Comparison of ENCODE assay signal across 8 mouse cellular contexts in the genomic region with DNA sequence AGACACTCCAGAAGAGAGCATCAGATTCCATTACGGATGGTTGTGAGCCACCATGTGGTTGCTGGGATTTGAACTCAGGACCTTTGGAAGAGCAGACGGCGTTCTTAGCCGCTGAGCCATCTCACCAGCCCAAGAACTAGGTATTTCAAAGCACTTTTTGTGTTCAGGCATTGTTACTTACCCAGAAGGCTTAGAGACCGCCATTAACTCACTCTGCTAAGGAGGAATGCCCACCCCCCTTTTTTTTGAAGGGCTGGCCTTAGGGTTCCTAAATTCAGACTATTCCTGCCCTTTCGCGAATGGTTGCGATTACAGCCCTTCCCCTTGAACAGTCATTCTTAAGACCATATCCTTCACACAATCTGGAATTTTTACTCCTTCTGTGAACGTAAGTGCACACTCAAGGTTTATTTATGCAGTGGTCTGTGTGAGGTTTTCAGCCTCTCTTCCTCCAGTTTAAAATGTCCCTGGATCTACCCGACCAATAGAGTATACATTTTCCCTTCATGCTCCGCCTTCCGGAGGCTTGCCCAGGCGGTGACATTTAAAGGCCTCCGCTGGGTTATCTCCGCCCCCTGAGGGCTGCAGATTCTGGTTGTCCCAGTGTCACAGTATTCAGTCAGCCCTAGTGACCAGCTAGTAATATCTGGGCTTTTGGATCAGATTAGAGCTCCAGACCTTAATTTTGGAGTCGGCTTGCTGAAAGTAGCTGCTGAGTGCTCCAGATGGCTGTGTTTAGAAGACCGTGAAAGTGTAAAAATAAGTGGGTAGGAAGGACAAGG. TPM values are rescaled to one million over a fixed set of nuclear protein-coding genes. Genes with fewer than 3 reads are reported as not detected.
DNase-seq lines count a peak whose midpoint lies in the region; ATAC-seq and TF ChIP-seq lines count a peak whose summit lies in the region.

No protein-coding gene starts in this region.

- no peak for ATAC-seq in heart, postnatal 0 days (ENCODE audit: insufficient read depth, low read depth)
- ATAC-seq in lung, embryonic 16.5 days (ENCODE audit: low read depth), result no peak

- H3K4me1 ChIP-seq in brown adipose tissue, adult 24 weeks (ENCODE audit: control insufficient read depth, insufficient read depth, insufficient read length, low read length), result peaks cover 3% of the 10 kb centered on the region; the same call in 1 of the 2 replicates
- H3K4me1 ChIP-seq in heart, postnatal 0 days (ENCODE audit: control insufficient read depth, insufficient read depth), result peaks cover 11% of the 10 kb centered on the region
- peaks cover 11% of the 10 kb centered on the region for H3K4me1 ChIP-seq in lung, embryonic 16.5 days (replicated peaks; ENCODE audit: control insufficient read depth, insufficient read depth, low read length)

- H3K9me3 ChIP-seq in heart, postnatal 0 days (replicated peaks; ENCODE audit: control insufficient read depth, low read length), result no peaks in the 10 kb centered on the region
- no peaks in the 10 kb centered on the region for H3K9me3 ChIP-seq in lung, embryonic 16.5 days (ENCODE audit: control insufficient read depth, low read length)

- WGBS in heart, postnatal 0 days, result 8% methylated on average over 17 of the region's 17 CpGs
- 3% methylated on average over 17 of the region's 17 CpGs for WGBS in lung, embryonic 16.5 days

- no peaks in the 10 kb centered on the region for H3K36me3 ChIP-seq in heart, postnatal 0 days (replicated peaks; ENCODE audit: control insufficient read depth, insufficient read depth, low read length)
- no peaks in the 10 kb centered on the region for H3K36me3 ChIP-seq in lung, embryonic 16.5 days (ENCODE audit: control insufficient read depth, insufficient read depth, low read length)

- peak; percentile 75 for DNase-seq in ES-CJ7 (ENCODE audit: low read depth, low spot score)
- DNase-seq in fibroblast of lung, adult 2 months (ENCODE audit: low read depth), result peak; percentile 47
- DNase-seq in heart, postnatal 0 days (ENCODE audit: low spot score), result peak; percentile 85
- DNase-seq in kidney, postnatal 4 days, result peak; percentile 78 to 89
- DNase-seq in retina, embryonic 14.5 days (ENCODE audit: low spot score), result peak; percentile 74
- peak; percentile 73 for DNase-seq in thymus, postnatal 4 days

- peak overlapping the region; percentile 87 for H3K4me2 ChIP-seq in heart, postnatal 0 days (ENCODE audit: low read depth, low read length)
- peak overlapping the region; percentile 92 for H3K4me2 ChIP-seq in lung, embryonic 16.5 days (ENCODE audit: low read depth, low read length)

- H3K27ac ChIP-seq in brown adipose tissue, adult 24 weeks (replicated peaks; ENCODE audit: low read depth, low read length), result peak overlapping the region; percentile 49; the same call in 1 of the 2 replicates
- peak overlapping the region; percentile 99 for H3K27ac ChIP-seq in heart, postnatal 0 days (ENCODE audit: low read depth)
- peak overlapping the region; percentile 97 for H3K27ac ChIP-seq in lung, embryonic 16.5 days (ENCODE audit: low read length)

- no peak for TF ChIP-seq CTCF in heart, postnatal 0 days (IDR thresholded peaks at IDR 0.05; ENCODE audit: low read depth)

- no peak for TF ChIP-seq EP300 in heart, postnatal 0 days (IDR thresholded peaks at IDR 0.05; ENCODE audit: low read depth)

- peak overlapping the region; percentile 53 for H3K4me3 ChIP-seq in brown adipose tissue, adult 24 weeks (ENCODE audit: insufficient read depth, low read depth, low read length)
- H3K4me3 ChIP-seq in heart, postnatal 0 days (ENCODE audit: low read depth, low read length), result peak overlapping the region; percentile 88
- peak overlapping the region; percentile 99 for H3K4me3 ChIP-seq in lung, embryonic 16.5 days (ENCODE audit: low read length)

- no peaks in the 10 kb centered on the region for H3K27me3 ChIP-seq in heart, postnatal 0 days (ENCODE audit: control insufficient read depth, insufficient read depth, low read length)
- no peaks in the 10 kb centered on the region for H3K27me3 ChIP-seq in lung, embryonic 16.5 days (ENCODE audit: control insufficient read depth, insufficient read depth, low read depth, low read length)

- no peak overlapping the region; the same call in 1 of the 2 replicates for H3K9ac ChIP-seq in heart, postnatal 0 days (replicated peaks; ENCODE audit: low read depth, low read length)
- peak overlapping the region; percentile 77 for H3K9ac ChIP-seq in lung, embryonic 16.5 days (ENCODE audit: low read length)

RNA-seq across cellular contexts. Expression of gene Sin3a, which starts 3.2 kb away (rescaled TPM):
- polyA plus RNA-seq in brown adipose tissue, adult 24 weeks (2012; ENCODE audit: insufficient read depth, insufficient read length, missing spikeins), result 14.9 and 20.4 TPM in 2 replicates
- 27.9 and 39.6 TPM in 2 replicates for total RNA-seq in heart, postnatal 0 days (2014; rRNA removed; ENCODE audit: low replicate concordance)
- polyA plus RNA-seq in heart, postnatal 0 days (2015; fragmentation: Nextera tagmentation; extraction: Ambion mirVana), result 9.7 and 12.1 TPM in 2 replicates
- 31.3 and 33.6 TPM in 2 replicates for polyA plus RNA-seq in lung, embryonic 16.5 days (2015; fragmentation: Nextera tagmentation; extraction: Ambion mirVana)

RNA-seq across cellular contexts. Expression of gene Man2c1, which starts 55.5 kb away (rescaled TPM):
- polyA plus RNA-seq in brown adipose tissue, adult 24 weeks (2012; ENCODE audit: insufficient read depth, insufficient read length, missing spikeins), result 33.1 and 72.3 TPM in 2 replicates
- 106 and 138 TPM in 2 replicates for total RNA-seq in heart, postnatal 0 days (2014; rRNA removed; ENCODE audit: low replicate concordance)
- 31.8 and 35.6 TPM in 2 replicates for polyA plus RNA-seq in heart, postnatal 0 days (2015; fragmentation: Nextera tagmentation; extraction: Ambion mirVana)
- polyA plus RNA-seq in lung, embryonic 16.5 days (2015; fragmentation: Nextera tagmentation; extraction: Ambion mirVana), result 65.0 and 74.5 TPM in 2 replicates

Comparison
In these comparisons a context has a peak if more than half of its experiments do, and no peak if none do; other contexts are left out.
1. H3K27ac ChIP-seq: peak in every context shown above with its lines; median percentile 99 in heart, postnatal 0 days; 97 in lung, embryonic 16.5 days; 49 in brown adipose tissue, adult 24 weeks.